In genomic region chr10:56880154-56880591, GRCm38 (mm10) we compare ENCODE assay signal across 10 mouse cellular contexts.
DNase-seq lines count a peak whose midpoint lies in the region; ATAC-seq lines count a peak whose summit lies in the region.
"Had no signal": no experiment of that assay in that cellular context is flagged by ENCODE, and none has a peak within 500 bp of the region (broad histone marks: within the 10 kb centered on the region; RNA-seq: fewer than 3 reads in every experiment).

No protein-coding gene starts in this region.

- no peak overlapping the region for H3K27ac ChIP-seq in kidney, embryonic 15.5 days
- no peak overlapping the region; the same call in 1 of the 2 replicates for H3K27ac ChIP-seq in limb, embryonic 13.5 days
- H3K27ac ChIP-seq in midbrain, embryonic 14.5 days (replicated peaks; ENCODE audit: low read depth, low read length) = no peak overlapping the region

- no peak for ATAC-seq in kidney, embryonic 15.5 days (replicated peaks; ENCODE audit: low FRiP score)
- ATAC-seq in limb, embryonic 13.5 days (ENCODE audit: low FRiP score, low read depth) = 0 out of 2 replicates have a peak, but pooled peaks have one; percentile 15
- no peak for ATAC-seq in midbrain, embryonic 14.5 days (ENCODE audit: low FRiP score, low TSS enrichment)
- ATAC-seq: midbrain, embryonic 16.5 days had no signal

- peak; percentile 7 for DNase-seq in kidney, postnatal 10 days
- DNase-seq in brain, adult 2 months (ENCODE audit: low read depth, low spot score) = peak; percentile 75
- DNase-seq in gastrocnemius, adult 18-20 months (ENCODE audit: low spot score) = peak; percentile 80
- DNase-seq in urinary bladder, postnatal 10 days (ENCODE audit: low spot score) = no peak
- DNase-seq in midbrain, embryonic 14.5 days = no peak
- no peak for DNase-seq in thymus, postnatal 14 days
- DNase-seq: right cerebral cortex, adult 18-20 months had no signal

- H3K4me2 ChIP-seq in kidney, embryonic 15.5 days = no peak overlapping the region
- no peak overlapping the region for H3K4me2 ChIP-seq in limb, embryonic 13.5 days (replicated peaks)
- no peak overlapping the region for H3K4me2 ChIP-seq in midbrain, embryonic 14.5 days (ENCODE audit: low read length)

- H3K36me3 ChIP-seq in kidney, embryonic 15.5 days = no peaks in the 10 kb centered on the region
- no peaks in the 10 kb centered on the region for H3K36me3 ChIP-seq in limb, embryonic 13.5 days
- H3K36me3 ChIP-seq in midbrain, embryonic 14.5 days (ENCODE audit: control insufficient read depth, insufficient read depth, low read length) = no peaks in the 10 kb centered on the region

- 0 out of 2 replicates have a peak, but pooled peaks cover under 1% of the 10 kb centered on the region for H3K4me1 ChIP-seq in kidney, embryonic 15.5 days
- H3K4me1 ChIP-seq in limb, embryonic 13.5 days = peaks cover 7% of the 10 kb centered on the region; the same call in 1 of the 2 replicates
- H3K4me1 ChIP-seq in midbrain, embryonic 14.5 days (ENCODE audit: control insufficient read depth, insufficient read depth, low read length) = no peaks in the 10 kb centered on the region

- H3K4me3 ChIP-seq in kidney, embryonic 15.5 days (replicated peaks) = no peak overlapping the region
- H3K4me3 ChIP-seq in limb, embryonic 13.5 days = no peak overlapping the region
- no peak overlapping the region for H3K4me3 ChIP-seq in midbrain, embryonic 14.5 days (replicated peaks; ENCODE audit: low read depth, low read length)

- no peaks in the 10 kb centered on the region for H3K9me3 ChIP-seq in kidney, embryonic 15.5 days (replicated peaks)
- no peaks in the 10 kb centered on the region for H3K9me3 ChIP-seq in limb, embryonic 13.5 days
- H3K9me3 ChIP-seq in midbrain, embryonic 14.5 days (ENCODE audit: control insufficient read depth, low read length) = no peaks in the 10 kb centered on the region

- WGBS in kidney, embryonic 15.5 days = 85% methylated on average over 11 of the region's 12 CpGs
- 79% methylated on average over 12 of the region's 12 CpGs for WGBS in limb, embryonic 13.5 days
- 76% methylated on average over 12 of the region's 12 CpGs for WGBS in midbrain, embryonic 14.5 days

- no peaks in the 10 kb centered on the region for H3K27me3 ChIP-seq in kidney, embryonic 15.5 days
- no peaks in the 10 kb centered on the region for H3K27me3 ChIP-seq in limb, embryonic 13.5 days
- H3K27me3 ChIP-seq in midbrain, embryonic 14.5 days (ENCODE audit: control insufficient read depth, insufficient read depth, low read length) = no peaks in the 10 kb centered on the region

- no peak overlapping the region for H3K9ac ChIP-seq in kidney, embryonic 15.5 days
- no peak overlapping the region for H3K9ac ChIP-seq in limb, embryonic 13.5 days
- H3K9ac ChIP-seq in midbrain, embryonic 14.5 days (replicated peaks; ENCODE audit: low read length) = no peak overlapping the region

Comparison
In these comparisons a context has a peak if more than half of its experiments do, and no peak if none do; other contexts are left out.
1. DNase-seq: peak in kidney, postnatal 10 days (single experiment), brain, adult 2 months (single experiment) and gastrocnemius, adult 18-20 months (single experiment); none in urinary bladder, postnatal 10 days (single experiment), midbrain, embryonic 14.5 days (single experiment) and thymus, postnatal 14 days (single experiment).